Mouse (Mus musculus) heart, embryonic 10.5 days (tissue): ENCODE results near the gene Cxcl14. TPM values are rescaled to one million over a fixed set of nuclear protein-coding genes. Genes with fewer than 3 reads are reported as not detected.

Experiments
- DNase-seq: peaks from one replicate; pipeline ENCODE4 v3.0.0-alpha.2; 2017; ENCODE audit warnings: low spot score
- H3K27ac ChIP-seq: fragments of 300-500 bp; sonication (generic); 2 replicates; pipeline ENCODE4 v1.5.1; 2016; ENCODE audit warnings: mild to moderate bottlenecking
- H3K27me3 ChIP-seq: fragments of 300-500 bp; sonication (generic); 2 replicates; pipeline ENCODE4 v1.6.1; 2016; ENCODE audit warnings: mild to moderate bottlenecking; ENCODE audit not compliant: poor library complexity, insufficient read depth, severe bottlenecking
- H3K36me3 ChIP-seq: fragments of 300-500 bp; sonication (generic); 2 replicates; pipeline ENCODE4 v1.6.1; 2016; ENCODE audit warnings: mild to moderate bottlenecking, moderate library complexity
- H3K4me1 ChIP-seq: fragments of 300-500 bp; sonication (generic); 2 replicates; pipeline ENCODE4 v1.6.1; 2016; ENCODE audit warnings: mild to moderate bottlenecking
- H3K4me3 ChIP-seq: fragments of 300-500 bp; sonication (generic); 2 replicates; pipeline ENCODE4 v1.5.1; 2016; ENCODE audit warnings: mild to moderate bottlenecking, moderate library complexity
- H3K9me3 ChIP-seq: fragments of 300-500 bp; sonication (generic); 2 replicates; pipeline ENCODE4 v1.6.1; 2016; ENCODE audit warnings: mild to moderate bottlenecking, moderate library complexity
- WGBS: fragments of 180-500 bp; shearing (Covaris S2); methylation state at CpG from one replicate; pipeline ENCODE4 v1.1.7; 2016; 5-methylcytosine and 5-hydroxymethylcytosine counted together
- polyA plus RNA-seq: library from polyadenylated mRNA; unstranded; fragments of >200 nt; fragmentation: Nextera tagmentation; extraction: Ambion mirVana; gene quantifications from 2 replicates; pipeline ENCODE4 v1.2.1, GENCODE M21; 2016

The Cxcl14 gene
- polyA plus RNA-seq, 1 experiment from 2014 or later, result 8.6 TPM

GRCm38 (mm10) chr13:56327779-56328178 is 31.4 kb upstream of the Cxcl14 start:
- Histone ChIP-seq H3K27ac (no peak overlapping the region), H3K4me3 (no peak overlapping the region), H3K36me3 (no peaks in the 10 kb centered on the region), H3K4me1 (no peaks in the 10 kb centered on the region), H3K9me3 (no peaks in the 10 kb centered on the region), H3K27me3 (peaks cover 23% of the 10 kb centered on the region; the same call in 1 of the 2 replicates)
- DNase-seq, result no peak
- WGBS, result 21% methylated on average over 6 of the region's 6 CpGs

- Histone ChIP-seq H3K4me1 (peaks cover 14% of the 10 kb centered on the region), H3K4me3 (no peak overlapping the region), H3K27ac (no peak overlapping the region), H3K36me3 (no peaks in the 10 kb centered on the region), H3K27me3 (no peaks in the 10 kb centered on the region), H3K9me3 (no peaks in the 10 kb centered on the region)
- WGBS, result 83% methylated on average over 7 of the region's 7 CpGs
- no peak for DNase-seq
These were observed 25.3 kb upstream of the Cxcl14 start for GRCm38 (mm10) chr13:56321635-56322034.

- Histone ChIP-seq H3K27ac (no peak overlapping the region), H3K36me3 (no peaks in the 10 kb centered on the region), H3K27me3 (no peaks in the 10 kb centered on the region), H3K9me3 (no peaks in the 10 kb centered on the region), H3K4me3 (no peak overlapping the region), H3K4me1 (peaks cover 25% of the 10 kb centered on the region)
- no peak for DNase-seq
- 82% methylated on average over 4 of the region's 4 CpGs for WGBS
These were observed 20.6 kb upstream of the Cxcl14 start for GRCm38 (mm10) chr13:56316930-56317329.

- WGBS, result 35% methylated on average over 3 of the region's 3 CpGs
- peaks cover 3% of the 10 kb centered on the region; the same call in 1 of the 2 replicates for H3K9me3 ChIP-seq
- no peaks in the 10 kb centered on the region for H3K36me3 ChIP-seq
- no peak overlapping the region for H3K4me3 ChIP-seq
- H3K4me1 ChIP-seq, result peaks cover 25% of the 10 kb centered on the region
- DNase-seq, result no peak
- peak overlapping the region; percentile 13; the same call in 1 of the 2 replicates for H3K27ac ChIP-seq
- no peaks in the 10 kb centered on the region for H3K27me3 ChIP-seq
These were observed 18.9 kb upstream of the Cxcl14 start for GRCm38 (mm10) chr13:56315201-56315600.

- no peaks in the 10 kb centered on the region for H3K9me3 ChIP-seq
- no peak overlapping the region for H3K4me3 ChIP-seq
- no peak for DNase-seq
- H3K4me1 ChIP-seq, result peaks cover 12% of the 10 kb centered on the region
- WGBS, result 75% methylated on average over 12 of the region's 12 CpGs
- H3K36me3 ChIP-seq, result no peaks in the 10 kb centered on the region
- peaks cover 26% of the 10 kb centered on the region for H3K27me3 ChIP-seq
- no peak overlapping the region for H3K27ac ChIP-seq
These were observed 8.7 kb upstream of the Cxcl14 start for GRCm38 (mm10) chr13:56305058-56305457.

GRCm38 (mm10) chr13:56304453-56304852 is 8.1 kb upstream of the Cxcl14 start:
- H3K4me3 ChIP-seq, result no peak overlapping the region
- DNase-seq, result no peak
- H3K27ac ChIP-seq, result no peak overlapping the region

GRCm38 (mm10) chr13:56299336-56299735 is 3.0 kb upstream of the Cxcl14 start:
- H3K27me3 ChIP-seq, result peaks cover 82% of the 10 kb centered on the region
- H3K9me3 ChIP-seq, result no peaks in the 10 kb centered on the region
- no peaks in the 10 kb centered on the region for H3K36me3 ChIP-seq
- no peak overlapping the region for H3K27ac ChIP-seq
- H3K4me3 ChIP-seq, result no peak overlapping the region
- peaks cover 21% of the 10 kb centered on the region for H3K4me1 ChIP-seq
- DNase-seq, result no peak
- WGBS, result 86% methylated on average over 11 of the region's 11 CpGs

More at GRCm38 (mm10) chr13:56304453-56304852, 8.1 kb upstream of the Cxcl14 start:
- 62% methylated on average over 4 of the region's 4 CpGs for WGBS
- no peaks in the 10 kb centered on the region for H3K9me3 ChIP-seq
- no peaks in the 10 kb centered on the region for H3K36me3 ChIP-seq
- H3K27me3 ChIP-seq, result peaks cover 32% of the 10 kb centered on the region
- H3K4me1 ChIP-seq, result peaks cover 12% of the 10 kb centered on the region

GRCm38 (mm10) chr13:56296659-56297020 is 289 bp upstream of the Cxcl14 start:
- no peak overlapping the region for H3K27ac ChIP-seq
- peaks cover 87% of the 10 kb centered on the region for H3K27me3 ChIP-seq

GRCm38 (mm10) chr13:56295586-56295942 is 787 bp downstream of the Cxcl14 start:
- DNase-seq, result no peak
- Histone ChIP-seq H3K4me1 (peaks cover 21% of the 10 kb centered on the region), H3K4me3 (peak overlapping the region; percentile 71), H3K9me3 (no peaks in the 10 kb centered on the region), H3K27me3 (peaks cover 97% of the 10 kb centered on the region), H3K36me3 (no peaks in the 10 kb centered on the region), H3K27ac (peak overlapping the region; percentile 75; the same call in 1 of the 2 replicates)
- 4% methylated on average over 13 of the region's 13 CpGs for WGBS

More at GRCm38 (mm10) chr13:56296659-56297020, 289 bp upstream of the Cxcl14 start:
- no peaks in the 10 kb centered on the region for H3K9me3 ChIP-seq
- no peak for DNase-seq
- no peaks in the 10 kb centered on the region for H3K36me3 ChIP-seq
- H3K4me1 ChIP-seq, result peaks cover 21% of the 10 kb centered on the region
- WGBS, result 6% methylated on average over 8 of the region's 8 CpGs
- peak overlapping the region; percentile 71 for H3K4me3 ChIP-seq

GRCm38 (mm10) chr13:56294908-56295307 is 1.4 kb downstream of the Cxcl14 start:
- DNase-seq, result no peak
- no peaks in the 10 kb centered on the region for H3K36me3 ChIP-seq
- H3K27ac ChIP-seq, result no peak overlapping the region
- WGBS, result 6% methylated on average over 10 of the region's 10 CpGs
- peaks cover 100% of the 10 kb centered on the region for H3K27me3 ChIP-seq
- peaks cover 21% of the 10 kb centered on the region for H3K4me1 ChIP-seq
- 0 out of 2 replicates have a peak, but pooled peaks cover 3% of the 10 kb centered on the region for H3K9me3 ChIP-seq
- 0 out of 2 replicates have a peak overlapping the region, but pooled peaks have one; percentile 71 for H3K4me3 ChIP-seq

- peaks cover 3% of the 10 kb centered on the region; the same call in 1 of the 2 replicates for H3K4me1 ChIP-seq
- H3K27me3 ChIP-seq, result peaks cover 76% of the 10 kb centered on the region
- H3K9me3 ChIP-seq, result 0 out of 2 replicates have a peak, but pooled peaks cover 3% of the 10 kb centered on the region
- H3K27ac ChIP-seq, result no peak overlapping the region
- 75% methylated on average over 6 of the region's 6 CpGs for WGBS
- H3K4me3 ChIP-seq, result no peak overlapping the region
- H3K36me3 ChIP-seq, result no peaks in the 10 kb centered on the region
- no peak for DNase-seq
These were observed 6.4 kb downstream of the Cxcl14 start for GRCm38 (mm10) chr13:56289998-56290397.

GRCm38 (mm10) chr13:56289261-56289660 is 7.1 kb downstream of the Cxcl14 start:
- Histone ChIP-seq H3K4me3 (no peak overlapping the region), H3K36me3 (no peaks in the 10 kb centered on the region), H3K9me3 (0 out of 2 replicates have a peak, but pooled peaks cover 3% of the 10 kb centered on the region), H3K27ac (no peak overlapping the region), H3K27me3 (peaks cover 74% of the 10 kb centered on the region), H3K4me1 (no peaks in the 10 kb centered on the region)
- no peak for DNase-seq
- 72% methylated on average over 11 of the region's 11 CpGs for WGBS

- H3K27ac ChIP-seq, result no peak overlapping the region
- peaks cover 67% of the 10 kb centered on the region for H3K27me3 ChIP-seq
- 41% methylated on average over 4 of the region's 4 CpGs for WGBS
- no peak overlapping the region for H3K4me3 ChIP-seq
- no peak for DNase-seq
- no peaks in the 10 kb centered on the region for H3K4me1 ChIP-seq
- 0 out of 2 replicates have a peak, but pooled peaks cover 3% of the 10 kb centered on the region for H3K9me3 ChIP-seq
- H3K36me3 ChIP-seq, result no peaks in the 10 kb centered on the region
These were observed 7.8 kb downstream of the Cxcl14 start for GRCm38 (mm10) chr13:56288601-56289000.

- WGBS, result 84% methylated on average over 9 of the region's 9 CpGs
- Histone ChIP-seq H3K27me3 (peaks cover 66% of the 10 kb centered on the region), H3K4me1 (no peaks in the 10 kb centered on the region), H3K27ac (no peak overlapping the region), H3K36me3 (no peaks in the 10 kb centered on the region), H3K4me3 (no peak overlapping the region), H3K9me3 (0 out of 2 replicates have a peak, but pooled peaks cover 3% of the 10 kb centered on the region)
- DNase-seq, result no peak
These were observed 9.3 kb downstream of the Cxcl14 start for GRCm38 (mm10) chr13:56287091-56287490.
